Comparison of ENCODE assay signal across 20 mouse cellular contexts in genomic region chr7:126249986-126250385, GRCm38 (mm10). TPM values are rescaled to one million over a fixed set of nuclear protein-coding genes. Genes with fewer than 3 reads are reported as not detected.
DNase-seq lines count a peak whose midpoint lies in the region; ATAC-seq lines count a peak whose summit lies in the region.
"Had no signal": no experiment of that assay in that cellular context is flagged by ENCODE, and none has a peak within 500 bp of the region (broad histone marks: within the 10 kb centered on the region; RNA-seq: fewer than 3 reads in every experiment).

No protein-coding gene starts in this region.

- H3K4me2 ChIP-seq in embryonic facial prominence, embryonic 12.5 days (replicated peaks), result no peak overlapping the region
- H3K4me2 ChIP-seq in heart, embryonic 16.5 days (ENCODE audit: low read depth, low read length), result peak overlapping the region; percentile 58
- H3K4me2 ChIP-seq in forebrain, embryonic 15.5 days (replicated peaks), result no peak overlapping the region
- no peak overlapping the region for H3K4me2 ChIP-seq in forebrain, embryonic 11.5 days (ENCODE audit: low read depth, low read length, severe bottlenecking)
- H3K4me2 ChIP-seq: forebrain, embryonic 12.5 days; hindbrain, embryonic 13.5 days; kidney, embryonic 15.5 days; liver, embryonic 13.5 days; lung, embryonic 14.5 days; midbrain, embryonic 12.5 days had no signal

- H3K4me1 ChIP-seq in embryonic facial prominence, embryonic 12.5 days, result peaks cover 9% of the 10 kb centered on the region
- peaks cover 18% of the 10 kb centered on the region for H3K4me1 ChIP-seq in embryonic facial prominence, embryonic 10.5 days
- peaks cover 23% of the 10 kb centered on the region for H3K4me1 ChIP-seq in heart, embryonic 16.5 days (ENCODE audit: control insufficient read depth, insufficient read depth, low read length)
- peaks cover 6% of the 10 kb centered on the region for H3K4me1 ChIP-seq in forebrain, embryonic 15.5 days
- peaks cover 5% of the 10 kb centered on the region for H3K4me1 ChIP-seq in forebrain, embryonic 11.5 days (replicated peaks; ENCODE audit: control insufficient read depth, insufficient read depth, low read length)
- H3K4me1 ChIP-seq: liver, embryonic 13.5 days had no signal

- no peak for ATAC-seq in embryonic facial prominence, embryonic 12.5 days (ENCODE audit: insufficient number of reproducible peaks, insufficient read depth, low FRiP score, low TSS enrichment)
- no peak for ATAC-seq in heart, embryonic 16.5 days (replicated peaks; ENCODE audit: extremely low read depth, insufficient read depth, low FRiP score)
- no peak for ATAC-seq in forebrain, embryonic 15.5 days (replicated peaks)
- ATAC-seq in forebrain, embryonic 11.5 days (replicated peaks; ENCODE audit: low FRiP score), result no peak

- peaks cover 9% of the 10 kb centered on the region for H3K27me3 ChIP-seq in embryonic facial prominence, embryonic 12.5 days
- peaks cover 34% of the 10 kb centered on the region for H3K27me3 ChIP-seq in embryonic facial prominence, embryonic 10.5 days (replicated peaks; ENCODE audit: low read depth, poor library complexity, severe bottlenecking)
- no peaks in the 10 kb centered on the region for H3K27me3 ChIP-seq in heart, embryonic 16.5 days (ENCODE audit: control insufficient read depth, insufficient read depth, low read length)
- H3K27me3 ChIP-seq in forebrain, embryonic 15.5 days, result no peaks in the 10 kb centered on the region
- no peaks in the 10 kb centered on the region for H3K27me3 ChIP-seq in forebrain, embryonic 11.5 days (ENCODE audit: control insufficient read depth, insufficient read depth, low read length)

- no peak overlapping the region for H3K4me3 ChIP-seq in embryonic facial prominence, embryonic 12.5 days
- H3K4me3 ChIP-seq in embryonic facial prominence, embryonic 10.5 days, result no peak overlapping the region
- H3K4me3 ChIP-seq in heart, embryonic 16.5 days (ENCODE audit: low read length), result no peak overlapping the region
- no peak overlapping the region for H3K4me3 ChIP-seq in forebrain, embryonic 15.5 days
- no peak overlapping the region for H3K4me3 ChIP-seq in forebrain, embryonic 11.5 days (ENCODE audit: low read depth, low read length)
- H3K4me3 ChIP-seq: forebrain, embryonic 12.5 days; hindbrain, embryonic 13.5 days; kidney, embryonic 15.5 days; liver, embryonic 13.5 days; midbrain, embryonic 12.5 days had no signal

- H3K9me3 ChIP-seq in embryonic facial prominence, embryonic 12.5 days, result no peaks in the 10 kb centered on the region
- no peaks in the 10 kb centered on the region for H3K9me3 ChIP-seq in embryonic facial prominence, embryonic 10.5 days
- no peaks in the 10 kb centered on the region for H3K9me3 ChIP-seq in heart, embryonic 16.5 days (replicated peaks; ENCODE audit: control insufficient read depth, low read length)
- no peaks in the 10 kb centered on the region for H3K9me3 ChIP-seq in forebrain, embryonic 15.5 days
- H3K9me3 ChIP-seq in forebrain, embryonic 11.5 days (ENCODE audit: control insufficient read depth, low read length), result no peaks in the 10 kb centered on the region
- H3K9me3 ChIP-seq: forebrain, embryonic 12.5 days; hindbrain, embryonic 13.5 days; kidney, embryonic 15.5 days; liver, embryonic 13.5 days; midbrain, embryonic 12.5 days had no signal

- H3K36me3 ChIP-seq in embryonic facial prominence, embryonic 12.5 days, result no peaks in the 10 kb centered on the region
- no peaks in the 10 kb centered on the region for H3K36me3 ChIP-seq in embryonic facial prominence, embryonic 10.5 days (replicated peaks)
- no peaks in the 10 kb centered on the region for H3K36me3 ChIP-seq in heart, embryonic 16.5 days (ENCODE audit: control insufficient read depth, insufficient read depth)
- no peaks in the 10 kb centered on the region for H3K36me3 ChIP-seq in forebrain, embryonic 15.5 days
- no peaks in the 10 kb centered on the region for H3K36me3 ChIP-seq in forebrain, embryonic 11.5 days (ENCODE audit: control insufficient read depth, insufficient read depth, low read length)
- H3K36me3 ChIP-seq: forebrain, embryonic 12.5 days; hindbrain, embryonic 13.5 days; kidney, embryonic 15.5 days; liver, embryonic 13.5 days; midbrain, embryonic 12.5 days had no signal

- 0 out of 2 replicates have a peak overlapping the region, but pooled peaks have one; percentile 0 for H3K9ac ChIP-seq in embryonic facial prominence, embryonic 12.5 days
- 0 out of 2 replicates have a peak overlapping the region, but pooled peaks have one; percentile 28 for H3K9ac ChIP-seq in heart, embryonic 16.5 days (ENCODE audit: low read length)
- no peak overlapping the region for H3K9ac ChIP-seq in forebrain, embryonic 15.5 days (replicated peaks)
- H3K9ac ChIP-seq in forebrain, embryonic 11.5 days (ENCODE audit: low read length), result no peak overlapping the region
- H3K9ac ChIP-seq: forebrain, embryonic 12.5 days; hindbrain, embryonic 13.5 days; kidney, embryonic 15.5 days; liver, embryonic 13.5 days; lung, embryonic 14.5 days; midbrain, embryonic 12.5 days had no signal

- 84% methylated on average over 3 of the region's 3 CpGs for WGBS in embryonic facial prominence, embryonic 12.5 days
- 87% methylated on average over 3 of the region's 3 CpGs for WGBS in embryonic facial prominence, embryonic 10.5 days
- WGBS in heart, embryonic 16.5 days, result 82% methylated on average over 3 of the region's 3 CpGs
- WGBS in forebrain, embryonic 15.5 days, result 92% methylated on average over 3 of the region's 3 CpGs
- WGBS in forebrain, embryonic 11.5 days, result 92% methylated on average over 3 of the region's 3 CpGs

- no peak for DNase-seq in embryonic facial prominence, embryonic 10.5 days (ENCODE audit: low spot score)
- no peak for DNase-seq in heart, adult 9 months (ENCODE audit: low spot score in 2 of 2)
- peak; percentile 81 for DNase-seq in cerebellum, adult 9-10 months
- no peak for DNase-seq in forebrain, embryonic 11.5 days (ENCODE audit: low spot score)
- DNase-seq: adrenal gland, postnatal 36 days; kidney, adult 11 months; kidney, postnatal 36 days; liver, embryonic 13.5 days; lung, embryonic 14.5 days; right cerebral cortex, postnatal 14 days; thymus, adult 2 months; thymus, postnatal 4 days had no signal

- no peak overlapping the region for H3K27ac ChIP-seq in embryonic facial prominence, embryonic 12.5 days
- H3K27ac ChIP-seq in embryonic facial prominence, embryonic 10.5 days (replicated peaks), result no peak overlapping the region
- no peak overlapping the region for H3K27ac ChIP-seq in heart, embryonic 16.5 days (ENCODE audit: low read length)
- no peak overlapping the region for H3K27ac ChIP-seq in forebrain, embryonic 15.5 days (replicated peaks)
- no peak overlapping the region for H3K27ac ChIP-seq in forebrain, embryonic 11.5 days (ENCODE audit: low read depth, low read length)
- H3K27ac ChIP-seq: forebrain, embryonic 12.5 days; hindbrain, embryonic 13.5 days; kidney, embryonic 15.5 days; liver, embryonic 13.5 days; midbrain, embryonic 12.5 days; stomach, postnatal 0 days had no signal

RNA-seq across cellular contexts. Expression of gene Sbk1, which starts 22.4 kb away (rescaled TPM):
- polyA plus RNA-seq in embryonic facial prominence, embryonic 12.5 days (2016; fragmentation: Nextera tagmentation; extraction: Ambion mirVana), result 130 and 138 TPM in 2 replicates
- 91.0 and 102 TPM in 2 replicates for polyA plus RNA-seq in embryonic facial prominence, embryonic 10.5 days (2016; fragmentation: Nextera tagmentation; extraction: Ambion mirVana)
- polyA plus RNA-seq in heart, embryonic 16.5 days (2015; fragmentation: Nextera tagmentation; extraction: Ambion mirVana), result 12.1 and 13.6 TPM in 2 replicates
- 336 and 348 TPM in 2 replicates for polyA plus RNA-seq in forebrain, embryonic 15.5 days (2015; fragmentation: Nextera tagmentation; extraction: Ambion mirVana)
- polyA plus RNA-seq in forebrain, embryonic 11.5 days (2014; fragmentation: Nextera tagmentation; extraction: Ambion mirVana), result 194 and 214 TPM in 2 replicates

RNA-seq across cellular contexts. Expression of gene Xpo6, which starts 49.7 kb away (rescaled TPM):
- 73.1 and 78.5 TPM in 2 replicates for polyA plus RNA-seq in embryonic facial prominence, embryonic 12.5 days (2016; fragmentation: Nextera tagmentation; extraction: Ambion mirVana)
- polyA plus RNA-seq in embryonic facial prominence, embryonic 10.5 days (2016; fragmentation: Nextera tagmentation; extraction: Ambion mirVana), result 70.2 and 74.3 TPM in 2 replicates
- 27.6 and 31.5 TPM in 2 replicates for polyA plus RNA-seq in heart, embryonic 16.5 days (2015; fragmentation: Nextera tagmentation; extraction: Ambion mirVana)
- polyA plus RNA-seq in forebrain, embryonic 15.5 days (2015; fragmentation: Nextera tagmentation; extraction: Ambion mirVana), result 48.7 and 51.2 TPM in 2 replicates
- 76.4 and 91.6 TPM in 2 replicates for polyA plus RNA-seq in forebrain, embryonic 11.5 days (2014; fragmentation: Nextera tagmentation; extraction: Ambion mirVana)

Comparison
In these comparisons a context has a peak if more than half of its experiments do, and no peak if none do; other contexts are left out.
1. H3K9ac ChIP-seq: peak in embryonic facial prominence, embryonic 12.5 days (single experiment) and heart, embryonic 16.5 days (single experiment); none in forebrain, embryonic 15.5 days (single experiment) and forebrain, embryonic 11.5 days (single experiment).